Comparison of ENCODE assay signal across 30 mouse cellular contexts in genomic region chr3:102599061-102599460, GRCm38 (mm10).
A peak's percentile ranks its signal among the peaks of the same experiment; 100 is the strongest.
DNase-seq lines count a peak whose midpoint lies in the region; ATAC-seq and TF ChIP-seq lines count a peak whose summit lies in the region.
"Had no signal": no experiment of that assay in that cellular context is flagged by ENCODE, and none has a peak within 500 bp of the region (broad histone marks: within the 10 kb centered on the region; RNA-seq: fewer than 3 reads in every experiment).

No protein-coding gene starts in this region.

- WGBS in heart, embryonic 10.5 days: 80% methylated on average over 7 of the region's 7 CpGs
- WGBS in lung, embryonic 14.5 days: 44% methylated on average over 7 of the region's 7 CpGs
- 57% methylated on average over 7 of the region's 7 CpGs for WGBS in limb, embryonic 15.5 days

- no peak overlapping the region for H3K4me2 ChIP-seq in lung, embryonic 14.5 days
- 0 out of 2 replicates have a peak overlapping the region, but pooled peaks have one; percentile 19 for H3K4me2 ChIP-seq in limb, embryonic 15.5 days
- H3K4me2 ChIP-seq: forebrain, embryonic 13.5 days; heart, embryonic 12.5 days; hindbrain, embryonic 15.5 days; liver, embryonic 12.5 days; neural tube, embryonic 12.5 days had no signal

- H3K27me3 ChIP-seq in heart, embryonic 10.5 days (ENCODE audit: insufficient read depth, poor library complexity, severe bottlenecking): no peaks in the 10 kb centered on the region; the same call in 1 of the 2 replicates
- H3K27me3 ChIP-seq in lung, embryonic 14.5 days (ENCODE audit: insufficient read depth, low read length): no peaks in the 10 kb centered on the region
- no peaks in the 10 kb centered on the region for H3K27me3 ChIP-seq in limb, embryonic 15.5 days
- H3K27me3 ChIP-seq: forebrain, embryonic 13.5 days; hindbrain, embryonic 15.5 days; liver, embryonic 12.5 days; neural tube, embryonic 12.5 days; Patski had no signal

- no peaks in the 10 kb centered on the region for H3K4me1 ChIP-seq in heart, embryonic 10.5 days
- no peaks in the 10 kb centered on the region for H3K4me1 ChIP-seq in lung, embryonic 14.5 days (ENCODE audit: insufficient read depth)
- peaks cover 28% of the 10 kb centered on the region for H3K4me1 ChIP-seq in limb, embryonic 15.5 days
- H3K4me1 ChIP-seq: forebrain, embryonic 13.5 days; heart, embryonic 12.5 days; hindbrain, embryonic 10.5 days; hindbrain, embryonic 15.5 days; liver, embryonic 12.5 days; neural tube, embryonic 12.5 days had no signal

- H3K9me3 ChIP-seq in heart, embryonic 10.5 days: no peaks in the 10 kb centered on the region
- H3K9me3 ChIP-seq in lung, embryonic 14.5 days (ENCODE audit: low read depth, low read length): no peaks in the 10 kb centered on the region
- 0 out of 2 replicates have a peak, but pooled peaks cover 3% of the 10 kb centered on the region for H3K9me3 ChIP-seq in limb, embryonic 15.5 days
- H3K9me3 ChIP-seq: forebrain, embryonic 13.5 days; hindbrain, embryonic 10.5 days; hindbrain, embryonic 15.5 days; liver, embryonic 12.5 days; midbrain, embryonic 10.5 days; neural tube, embryonic 12.5 days had no signal

- H3K27ac ChIP-seq in heart, embryonic 10.5 days: no peak overlapping the region
- no peak overlapping the region for H3K27ac ChIP-seq in lung, embryonic 14.5 days (ENCODE audit: low read depth)
- H3K27ac ChIP-seq in limb, embryonic 15.5 days: peak overlapping the region; percentile 80
- H3K27ac ChIP-seq: forebrain, embryonic 13.5 days; hindbrain, embryonic 10.5 days; hindbrain, embryonic 15.5 days; liver, embryonic 12.5 days; midbrain, embryonic 10.5 days; neural tube, embryonic 12.5 days had no signal

- no peaks in the 10 kb centered on the region for H3K36me3 ChIP-seq in heart, embryonic 10.5 days
- no peaks in the 10 kb centered on the region for H3K36me3 ChIP-seq in lung, embryonic 14.5 days (ENCODE audit: insufficient read depth)
- no peaks in the 10 kb centered on the region for H3K36me3 ChIP-seq in limb, embryonic 15.5 days
- H3K36me3 ChIP-seq: heart, embryonic 12.5 days; hindbrain, embryonic 10.5 days; hindbrain, embryonic 15.5 days; liver, embryonic 12.5 days; midbrain, embryonic 10.5 days; neural tube, embryonic 12.5 days had no signal

- H3K9ac ChIP-seq in lung, embryonic 14.5 days: no peak overlapping the region
- H3K9ac ChIP-seq in limb, embryonic 15.5 days: no peak overlapping the region
- H3K9ac ChIP-seq: forebrain, embryonic 13.5 days; heart, embryonic 12.5 days; hindbrain, embryonic 15.5 days; liver, embryonic 12.5 days; liver, postnatal 0 days; neural tube, embryonic 12.5 days had no signal

- DNase-seq in heart, embryonic 10.5 days (ENCODE audit: low spot score): peak; percentile 72
- DNase-seq in heart, postnatal 4 days: no peak
- DNase-seq in lung, embryonic 14.5 days: peak; percentile 47
- no peak for DNase-seq in lung, postnatal 25 days (ENCODE audit: low spot score)
- peak; percentile 66 for DNase-seq in gonadal fat pad, adult 2 months (ENCODE audit: low read depth)
- DNase-seq in right cerebral cortex, postnatal 25 days: no peak
- no peak for DNase-seq in left cerebral cortex, adult 8-10 months (ENCODE audit: low spot score in 2 of 2)
- DNase-seq: cerebellum, adult 11-12 months; cerebellum, adult 9-11 months; embryo, embryonic 11 days; gastrocnemius, postnatal 14 days; heart, adult 18-20 months; kidney, adult 18-20 months; left cerebral cortex, postnatal 4 days; liver, postnatal 0 days; lung, postnatal 10 days; retina, postnatal 1 day; spleen, adult 18-20 months; thymus, postnatal 4 days had no signal

- H3K4me3 ChIP-seq in heart, embryonic 10.5 days: no peak overlapping the region
- no peak overlapping the region for H3K4me3 ChIP-seq in lung, embryonic 14.5 days (ENCODE audit: low read depth, low read length)
- H3K4me3 ChIP-seq in limb, embryonic 15.5 days: no peak overlapping the region
- H3K4me3 ChIP-seq: forebrain, embryonic 13.5 days; heart, embryonic 12.5 days; hindbrain, embryonic 10.5 days; hindbrain, embryonic 15.5 days; liver, embryonic 12.5 days; midbrain, embryonic 10.5 days; myocyte; neural tube, embryonic 12.5 days had no signal

- no peak for ATAC-seq in lung, embryonic 14.5 days (ENCODE audit: insufficient read depth)
- ATAC-seq in limb, embryonic 15.5 days (ENCODE audit: insufficient number of reproducible peaks, low FRiP score, low TSS enrichment, low read depth): no peak
- ATAC-seq: forebrain, embryonic 13.5 days; inflammation-experienced regulatory T-cells, adult 6 months; liver, embryonic 12.5 days; liver, postnatal 0 days; Patski had no signal

- no peak for TF ChIP-seq CTCF in lung, embryonic 14.5 days (IDR thresholded peaks at IDR 0.05; ENCODE audit: low read depth)

Comparison
In these comparisons a context has a peak if more than half of its experiments do, and no peak if none do; other contexts are left out.
1. DNase-seq: peak in heart, embryonic 10.5 days (single experiment), lung, embryonic 14.5 days (single experiment) and gonadal fat pad, adult 2 months (single experiment); none in heart, postnatal 4 days (single experiment), lung, postnatal 25 days (single experiment), right cerebral cortex, postnatal 25 days (single experiment) and left cerebral cortex, adult 8-10 months (0 of 2).